Mouse (Mus musculus) olfactory bulb, adult 2 months (tissue): ENCODE data around the gene Nsrp1.
"Not testable (repeated sequence)": the region's sequence is repeated elsewhere in the genome, so short reads cannot be mapped to it uniquely, and the experiment has no call there.

Experiments used
- CTCF ChIP-seq: fragments of 200-500 bp; IDR thresholded peaks from 2 replicates; pipeline ENCODE4 v1.5.1; 2012; ENCODE audit warnings: low read depth, mild to moderate bottlenecking, low read length, moderate library complexity; ENCODE audit not compliant: insufficient read depth
- POLR2A ChIP-seq: fragments of 200-500 bp; IDR thresholded peaks from 2 replicates; pipeline ENCODE4 v1.6.1; 2012; ENCODE audit warnings: mild to moderate bottlenecking, low read depth, low read length, moderate library complexity; ENCODE audit not compliant: insufficient read depth

DNA sequence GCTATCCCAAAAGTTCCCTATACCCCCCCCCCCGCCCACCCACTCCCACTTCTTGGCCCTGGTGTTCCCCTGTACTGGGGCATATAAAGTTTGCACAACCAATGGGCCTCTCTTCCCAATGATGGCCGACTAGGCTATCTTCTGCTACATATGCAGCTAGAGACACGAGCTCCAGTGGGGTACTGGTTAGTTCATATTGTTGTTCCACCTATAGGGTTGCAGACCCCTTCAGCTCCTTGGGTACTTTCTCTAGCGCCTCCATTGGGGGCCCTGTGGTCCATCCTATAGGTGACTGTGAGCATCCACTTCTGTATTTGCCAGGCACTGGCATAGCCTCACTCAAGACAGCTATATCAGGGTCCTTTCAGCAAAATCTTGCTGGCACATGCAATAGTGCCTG is 904 bp downstream of the Nsrp1 start:
- not testable (repeated sequence) for TF ChIP-seq CTCF, POLR2A
